Mouse (Mus musculus): ENCODE results near the gene Hbq1b. TPM values are rescaled to one million over a fixed set of nuclear protein-coding genes. Genes with fewer than 3 reads are reported as not detected.

Gene Hbq1b
- polyA plus RNA-seq, 1 experiment from 2014 or later, result 1.6 TPM

DNA sequence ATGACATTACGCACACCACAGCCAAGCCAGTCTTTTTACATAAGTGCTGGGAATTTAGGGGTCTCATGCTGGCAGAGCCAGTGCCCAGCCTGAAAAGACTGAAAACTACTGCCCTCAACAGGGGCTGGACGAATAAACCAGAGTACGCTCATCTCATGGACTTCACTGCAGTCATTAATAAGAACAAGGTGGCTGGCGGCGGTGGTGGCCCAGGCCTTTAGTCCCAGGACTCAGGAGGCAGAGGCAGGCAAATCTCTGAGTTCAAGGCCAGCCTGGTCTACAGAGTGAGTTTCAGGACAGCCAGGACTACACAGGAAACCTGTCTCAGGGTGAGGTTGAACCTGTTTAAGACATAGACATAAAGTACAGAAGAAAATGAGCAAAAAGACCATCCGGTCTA lies 20.6 kb upstream of the Hbq1b start:
- Histone ChIP-seq H3K4me1 (ENCODE audit: control insufficient read depth, insufficient read depth, low read length) (0 out of 2 replicates have a peak, but pooled peaks cover 7% of the 10 kb centered on the region), H3K9ac (ENCODE audit: low read depth, low read length) (no peak overlapping the region), H3K9me3 (ENCODE audit: control insufficient read depth, low read length) (no peaks in the 10 kb centered on the region), H3K36me3 (ENCODE audit: control insufficient read depth, insufficient read depth, low read length) (no peaks in the 10 kb centered on the region), H3K4me2 (replicated peaks; ENCODE audit: low read depth, low read length) (no peak overlapping the region), H3K4me3 (ENCODE audit: low read length) (no peak overlapping the region), H3K27me3 (ENCODE audit: control insufficient read depth, insufficient read depth, low read length) (no peaks in the 10 kb centered on the region), H3K27ac (ENCODE audit: low read depth, low read length) (no peak overlapping the region)
- whole genome bisulfite sequencing, result 93% methylated on average over 6 of the region's 6 CpGs
- no peak for ATAC-seq (ENCODE audit: low FRiP score, low TSS enrichment)

GRCm38 (mm10) chr11:32266776-32267175 lies 20.0 kb upstream of the Hbq1b start:
- Histone ChIP-seq H3K27me3 (ENCODE audit: control insufficient read depth, insufficient read depth, low read length) (0 out of 2 replicates have a peak, but pooled peaks cover 2% of the 10 kb centered on the region), H3K4me1 (ENCODE audit: control insufficient read depth, insufficient read depth, low read length) (0 out of 2 replicates have a peak, but pooled peaks cover 7% of the 10 kb centered on the region), H3K27ac (ENCODE audit: low read depth, low read length) (peak overlapping the region; percentile 84), H3K9me3 (ENCODE audit: control insufficient read depth, low read length) (no peaks in the 10 kb centered on the region), H3K9ac (ENCODE audit: low read depth, low read length) (peak overlapping the region; percentile 81), H3K4me2 (replicated peaks; ENCODE audit: low read depth, low read length) (peak overlapping the region; percentile 62), H3K36me3 (ENCODE audit: control insufficient read depth, insufficient read depth, low read length) (no peaks in the 10 kb centered on the region), H3K4me3 (ENCODE audit: low read length) (peak overlapping the region; percentile 61)
- 24% methylated on average over 6 of the region's 6 CpGs for WGBS
- no peak for ATAC-seq (ENCODE audit: low FRiP score, low TSS enrichment)

DNA sequence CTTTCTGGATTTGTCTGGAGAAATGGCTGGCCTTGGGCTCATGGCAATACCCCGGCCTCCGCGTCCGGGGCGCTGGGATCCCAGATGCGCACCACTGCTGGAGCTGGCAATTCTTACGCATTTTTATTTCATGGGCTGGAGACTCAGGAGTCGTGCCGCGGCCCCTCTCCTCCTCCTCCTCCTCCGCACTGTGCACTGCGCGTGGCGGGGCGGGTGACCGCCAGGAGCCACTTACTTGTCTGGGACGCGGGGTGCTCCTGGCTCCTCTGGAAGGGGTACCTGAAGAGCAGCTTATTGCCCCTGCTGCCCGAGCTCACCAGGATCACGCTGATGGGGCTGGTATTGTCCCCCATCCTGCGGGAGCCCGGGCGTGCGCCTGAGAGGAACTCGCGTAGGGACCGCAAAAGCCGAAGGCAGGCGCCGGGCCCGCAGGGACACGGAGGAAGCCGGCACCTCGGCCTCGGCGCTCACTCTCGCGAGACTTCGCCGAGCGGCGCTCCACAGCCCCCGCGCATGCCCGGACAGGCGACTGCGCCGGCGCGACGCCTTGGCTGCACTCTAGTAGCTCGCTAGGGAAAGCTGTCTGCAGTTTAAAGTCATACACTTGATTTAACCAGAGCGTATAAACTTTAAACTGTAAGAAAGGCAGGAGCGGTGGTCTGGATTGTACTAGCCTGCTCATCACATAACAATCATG lies 19.4 kb upstream of the Hbq1b start, which contains the start of gene Nprl3:
TSS of gene Nprl3 (minus strand) at position 520 of the 697 bp plus-strand sequence.
- H3K4me3 ChIP-seq (ENCODE audit: low read length), result peak within 1 kb of the TSS; percentile 61
- peak within 1 kb of the TSS; percentile 84 for H3K27ac ChIP-seq (ENCODE audit: low read depth, low read length)
- H3K4me1 ChIP-seq (ENCODE audit: control insufficient read depth, insufficient read depth, low read length), result 0 out of 2 replicates have a peak, but pooled peaks cover 7% of the 10 kb centered on the region
- H3K9ac ChIP-seq (ENCODE audit: low read depth, low read length), result peak within 1 kb of the TSS; percentile 81
- peak; percentile 99 for ATAC-seq (ENCODE audit: low FRiP score, low TSS enrichment)
- 0 out of 2 replicates have a peak, but pooled peaks cover 2% of the 10 kb centered on the region for H3K27me3 ChIP-seq (ENCODE audit: control insufficient read depth, insufficient read depth, low read length)
- H3K9me3 ChIP-seq (ENCODE audit: control insufficient read depth, low read length), result no peaks in the 10 kb centered on the region
- peak within 1 kb of the TSS; percentile 62 for H3K4me2 ChIP-seq (replicated peaks; ENCODE audit: low read depth, low read length)
- under 1% methylated on average over 54 of the region's 54 CpGs for WGBS
- no peaks in the 10 kb centered on the region for H3K36me3 ChIP-seq (ENCODE audit: control insufficient read depth, insufficient read depth, low read length)

- peak overlapping the region; percentile 81 for H3K9ac ChIP-seq (ENCODE audit: low read depth, low read length)
- no peaks in the 10 kb centered on the region for H3K36me3 ChIP-seq (ENCODE audit: control insufficient read depth, insufficient read depth, low read length)
- 28% methylated on average over 5 of the region's 5 CpGs for WGBS
- H3K27me3 ChIP-seq (ENCODE audit: control insufficient read depth, insufficient read depth, low read length), result 0 out of 2 replicates have a peak, but pooled peaks cover 2% of the 10 kb centered on the region
- peak; percentile 7; the same call in 1 of the 2 replicates for ATAC-seq (ENCODE audit: low FRiP score, low TSS enrichment)
- peak overlapping the region; percentile 62 for H3K4me2 ChIP-seq (replicated peaks; ENCODE audit: low read depth, low read length)
- peak overlapping the region; percentile 61 for H3K4me3 ChIP-seq (ENCODE audit: low read length)
- H3K9me3 ChIP-seq (ENCODE audit: control insufficient read depth, low read length), result no peaks in the 10 kb centered on the region
- peak overlapping the region; percentile 84 for H3K27ac ChIP-seq (ENCODE audit: low read depth, low read length)
- 0 out of 2 replicates have a peak, but pooled peaks cover 7% of the 10 kb centered on the region for H3K4me1 ChIP-seq (ENCODE audit: control insufficient read depth, insufficient read depth, low read length)
Observed at GRCm38 (mm10) chr11:32267964-32268363, 18.8 kb upstream of the Hbq1b start.

DNA sequence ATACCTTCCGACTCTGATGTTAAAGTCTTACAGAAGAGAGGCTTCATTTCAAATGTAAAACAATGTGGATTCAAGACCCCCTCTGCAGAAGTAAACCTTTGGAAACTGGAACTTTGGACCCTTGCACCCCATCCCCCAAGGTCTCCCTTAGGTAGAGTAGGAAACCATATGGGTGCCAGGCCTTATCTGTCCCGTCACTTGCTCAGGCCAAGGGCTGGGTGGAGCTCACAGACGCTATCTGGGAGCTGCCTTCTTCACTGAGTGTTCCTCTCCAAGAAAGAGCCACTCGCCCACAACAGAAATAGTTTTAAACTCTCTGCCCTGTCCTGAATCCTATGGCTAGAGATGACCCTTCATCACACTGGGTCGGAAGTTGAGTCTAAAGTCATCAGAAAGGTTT lies 17.8 kb upstream of the Hbq1b start:
- Histone ChIP-seq H3K4me1 (ENCODE audit: control insufficient read depth, insufficient read depth, low read length) (0 out of 2 replicates have a peak, but pooled peaks cover 7% of the 10 kb centered on the region), H3K4me2 (replicated peaks; ENCODE audit: low read depth, low read length) (no peak overlapping the region), H3K27ac (ENCODE audit: low read depth, low read length) (no peak overlapping the region), H3K27me3 (ENCODE audit: control insufficient read depth, insufficient read depth, low read length) (0 out of 2 replicates have a peak, but pooled peaks cover 2% of the 10 kb centered on the region), H3K9me3 (ENCODE audit: control insufficient read depth, low read length) (no peaks in the 10 kb centered on the region), H3K36me3 (ENCODE audit: control insufficient read depth, insufficient read depth, low read length) (no peaks in the 10 kb centered on the region), H3K4me3 (ENCODE audit: low read length) (no peak overlapping the region), H3K9ac (ENCODE audit: low read depth, low read length) (no peak overlapping the region)
- no peak for ATAC-seq (ENCODE audit: low FRiP score, low TSS enrichment)
- WGBS, result 89% methylated on average over 5 of the region's 5 CpGs

DNA sequence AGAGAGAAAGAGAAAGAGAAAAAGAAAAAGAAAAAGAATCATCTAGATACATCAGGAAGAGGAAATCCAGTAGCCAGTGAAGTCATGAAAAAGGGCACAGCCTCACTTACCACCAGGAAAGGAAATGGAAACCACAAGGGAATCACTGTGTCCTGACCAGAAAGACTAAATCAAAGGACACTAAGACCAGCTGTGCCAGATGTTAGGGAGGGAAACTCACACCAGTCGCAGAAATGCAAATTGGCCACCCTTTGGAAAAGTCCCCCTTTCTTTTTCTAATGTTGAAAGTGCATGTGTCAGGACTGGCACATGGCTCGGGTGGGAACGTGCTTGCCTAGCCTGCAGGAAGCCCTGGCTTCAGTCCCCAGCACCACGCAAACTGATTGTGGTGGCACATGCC lies 15.6 kb upstream of the Hbq1b start:
- Histone ChIP-seq H3K36me3 (ENCODE audit: control insufficient read depth, insufficient read depth, low read length) (no peaks in the 10 kb centered on the region), H3K4me1 (ENCODE audit: control insufficient read depth, insufficient read depth, low read length) (0 out of 2 replicates have a peak, but pooled peaks cover 7% of the 10 kb centered on the region), H3K27me3 (ENCODE audit: control insufficient read depth, insufficient read depth, low read length) (0 out of 2 replicates have a peak, but pooled peaks cover 2% of the 10 kb centered on the region), H3K4me3 (ENCODE audit: low read length) (no peak overlapping the region), H3K9ac (ENCODE audit: low read depth, low read length) (no peak overlapping the region), H3K4me2 (replicated peaks; ENCODE audit: low read depth, low read length) (no peak overlapping the region), H3K9me3 (ENCODE audit: control insufficient read depth, low read length) (no peaks in the 10 kb centered on the region), H3K27ac (ENCODE audit: low read depth, low read length) (no peak overlapping the region)
- no peak for ATAC-seq (ENCODE audit: low FRiP score, low TSS enrichment)
- WGBS, result 41% methylated on average over 4 of the region's 4 CpGs

GRCm38 (mm10) chr11:32276347-32276746 lies 10.4 kb upstream of the Hbq1b start, which contains the start of gene Hba-x:
TSS of gene Hba-x (plus strand) at chr11:32276400.
- WGBS, result 70% methylated on average over 3 of the region's 3 CpGs
- Histone ChIP-seq H3K9me3 (ENCODE audit: control insufficient read depth, low read length) (no peaks in the 10 kb centered on the region), H3K4me1 (ENCODE audit: control insufficient read depth, insufficient read depth, low read length) (no peaks in the 10 kb centered on the region), H3K27ac (ENCODE audit: low read depth, low read length) (no peak within 1 kb of the TSS), H3K9ac (ENCODE audit: low read depth, low read length) (no peak within 1 kb of the TSS), H3K36me3 (ENCODE audit: control insufficient read depth, insufficient read depth, low read length) (no peaks in the 10 kb centered on the region), H3K27me3 (ENCODE audit: control insufficient read depth, insufficient read depth, low read length) (peaks cover 4% of the 10 kb centered on the region; the same call in 1 of the 2 replicates), H3K4me3 (ENCODE audit: low read length) (no peak within 1 kb of the TSS), H3K4me2 (replicated peaks; ENCODE audit: low read depth, low read length) (no peak within 1 kb of the TSS)
- ATAC-seq (ENCODE audit: low FRiP score, low TSS enrichment), result no peak

GRCm38 (mm10) chr11:32277736-32278457 lies 8.9 kb upstream of the Hbq1b start:
- 71% methylated on average over 21 of the region's 21 CpGs for WGBS
- Histone ChIP-seq H3K4me1 (ENCODE audit: control insufficient read depth, insufficient read depth, low read length) (no peaks in the 10 kb centered on the region), H3K9me3 (ENCODE audit: control insufficient read depth, low read length) (no peaks in the 10 kb centered on the region), H3K27me3 (ENCODE audit: control insufficient read depth, insufficient read depth, low read length) (peaks cover 5% of the 10 kb centered on the region; the same call in 1 of the 2 replicates), H3K4me2 (replicated peaks; ENCODE audit: low read depth, low read length) (no peak overlapping the region), H3K4me3 (ENCODE audit: low read length) (no peak overlapping the region), H3K9ac (ENCODE audit: low read depth, low read length) (no peak overlapping the region), H3K36me3 (ENCODE audit: control insufficient read depth, insufficient read depth, low read length) (no peaks in the 10 kb centered on the region), H3K27ac (ENCODE audit: low read depth, low read length) (no peak overlapping the region)
- no peak for ATAC-seq (ENCODE audit: low FRiP score, low TSS enrichment)

Measured in kidney, embryonic 14.5 days (tissue).